Mouse (Mus musculus): ENCODE measurements around the gene Tm6sf1. TPM values are rescaled to one million over a fixed set of nuclear protein-coding genes. Genes with fewer than 3 reads are reported as not detected.

The Tm6sf1 gene
- polyA plus RNA-seq, 1 experiment from 2014 or later: 10.4 TPM

- no peak for ATAC-seq (replicated peaks; ENCODE audit: low FRiP score, low read depth)
- H3K4me3 ChIP-seq (replicated peaks; ENCODE audit: low read depth, low read length): no peak overlapping the region
- no peaks in the 10 kb centered on the region for H3K27me3 ChIP-seq (ENCODE audit: insufficient read depth, low read length)
- DNase-seq (ENCODE audit: low spot score): no peak
- no peaks in the 10 kb centered on the region for H3K4me1 ChIP-seq (replicated peaks; ENCODE audit: insufficient read depth, low read length)
- no peak for TF ChIP-seq CTCF (IDR thresholded peaks at IDR 0.05; ENCODE audit: low read depth)
- no peak overlapping the region for H3K9ac ChIP-seq (ENCODE audit: low read depth, low read length)
- H3K27ac ChIP-seq: no peak overlapping the region
- H3K9me3 ChIP-seq (replicated peaks; ENCODE audit: low read length): no peaks in the 10 kb centered on the region
- no peak overlapping the region for H3K4me2 ChIP-seq (ENCODE audit: low read length)
- WGBS: 35% methylated on average over 4 of the region's 4 CpGs
- H3K36me3 ChIP-seq (ENCODE audit: insufficient read depth, low read length): no peaks in the 10 kb centered on the region
Measured at GRCm38 (mm10) chr7:81847777-81848176, 11.0 kb upstream of the Tm6sf1 start.

- no peak overlapping the region for H3K27ac ChIP-seq
- H3K36me3 ChIP-seq (ENCODE audit: insufficient read depth, low read length): no peaks in the 10 kb centered on the region
- H3K4me2 ChIP-seq (ENCODE audit: low read length): no peak overlapping the region
- ATAC-seq (replicated peaks; ENCODE audit: low FRiP score, low read depth) (no peak), DNase-seq (ENCODE audit: low spot score) (no peak)
- no peaks in the 10 kb centered on the region for H3K4me1 ChIP-seq (replicated peaks; ENCODE audit: insufficient read depth, low read length)
- no peaks in the 10 kb centered on the region for H3K27me3 ChIP-seq (ENCODE audit: insufficient read depth, low read length)
- TF ChIP-seq CTCF (IDR thresholded peaks at IDR 0.05; ENCODE audit: low read depth): no peak
- 88% methylated on average over 5 of the region's 5 CpGs for WGBS
- H3K4me3 ChIP-seq (replicated peaks; ENCODE audit: low read depth, low read length): no peak overlapping the region
- H3K9ac ChIP-seq (ENCODE audit: low read depth, low read length): no peak overlapping the region
- H3K9me3 ChIP-seq (replicated peaks; ENCODE audit: low read length): no peaks in the 10 kb centered on the region
Measured at GRCm38 (mm10) chr7:81849214-81849613, 9.6 kb upstream of the Tm6sf1 start.

GRCm38 (mm10) chr7:81849633-81850032, 9.2 kb upstream of the Tm6sf1 start:
- Histone ChIP-seq H3K9me3 (replicated peaks; ENCODE audit: low read length) (no peaks in the 10 kb centered on the region), H3K27me3 (ENCODE audit: insufficient read depth, low read length) (no peaks in the 10 kb centered on the region), H3K4me2 (ENCODE audit: low read length) (no peak overlapping the region), H3K36me3 (ENCODE audit: insufficient read depth, low read length) (no peaks in the 10 kb centered on the region), H3K27ac (no peak overlapping the region), H3K9ac (ENCODE audit: low read depth, low read length) (no peak overlapping the region), H3K4me3 (replicated peaks; ENCODE audit: low read depth, low read length) (no peak overlapping the region), H3K4me1 (replicated peaks; ENCODE audit: insufficient read depth, low read length) (no peaks in the 10 kb centered on the region)
- ATAC-seq (replicated peaks; ENCODE audit: low FRiP score, low read depth) (no peak), DNase-seq (ENCODE audit: low spot score) (no peak)
- 92% methylated on average over 7 of the region's 7 CpGs for WGBS
- 0 out of 2 replicates have a peak, but pooled peaks have one; percentile 3 for TF ChIP-seq CTCF (IDR thresholded peaks at IDR 0.05; ENCODE audit: low read depth)

DNA sequence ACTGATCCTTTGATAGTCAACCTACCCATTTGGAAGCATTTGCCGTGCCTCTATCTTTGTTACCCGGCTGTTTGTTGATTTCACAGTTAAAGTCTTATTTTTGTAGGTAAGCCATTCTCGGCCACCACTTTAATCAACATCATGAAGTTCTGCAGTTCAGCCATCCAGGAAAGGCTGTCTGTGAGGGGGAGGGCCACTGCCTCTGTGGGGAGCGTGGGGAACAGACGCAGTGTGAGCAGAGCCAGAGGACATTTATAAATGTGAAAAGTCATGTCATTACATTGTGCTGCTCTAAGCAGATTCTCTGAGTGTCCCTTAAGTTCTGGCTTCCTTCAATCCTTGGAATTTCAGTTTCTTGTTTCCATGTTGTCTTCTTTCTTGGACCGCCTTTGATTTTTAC, 8.6 kb upstream of the Tm6sf1 start:
- ATAC-seq (replicated peaks; ENCODE audit: low FRiP score, low read depth): no peak
- DNase-seq (ENCODE audit: low spot score): no peak
- Histone ChIP-seq H3K27ac (no peak overlapping the region), H3K36me3 (ENCODE audit: insufficient read depth, low read length) (no peaks in the 10 kb centered on the region), H3K4me1 (replicated peaks; ENCODE audit: insufficient read depth, low read length) (no peaks in the 10 kb centered on the region), H3K9me3 (replicated peaks; ENCODE audit: low read length) (no peaks in the 10 kb centered on the region), H3K27me3 (ENCODE audit: insufficient read depth, low read length) (no peaks in the 10 kb centered on the region), H3K9ac (ENCODE audit: low read depth, low read length) (no peak overlapping the region), H3K4me3 (replicated peaks; ENCODE audit: low read depth, low read length) (no peak overlapping the region), H3K4me2 (ENCODE audit: low read length) (no peak overlapping the region)
- 59% methylated on average over 6 of the region's 6 CpGs for WGBS
- no peak for TF ChIP-seq CTCF (IDR thresholded peaks at IDR 0.05; ENCODE audit: low read depth)

DNA sequence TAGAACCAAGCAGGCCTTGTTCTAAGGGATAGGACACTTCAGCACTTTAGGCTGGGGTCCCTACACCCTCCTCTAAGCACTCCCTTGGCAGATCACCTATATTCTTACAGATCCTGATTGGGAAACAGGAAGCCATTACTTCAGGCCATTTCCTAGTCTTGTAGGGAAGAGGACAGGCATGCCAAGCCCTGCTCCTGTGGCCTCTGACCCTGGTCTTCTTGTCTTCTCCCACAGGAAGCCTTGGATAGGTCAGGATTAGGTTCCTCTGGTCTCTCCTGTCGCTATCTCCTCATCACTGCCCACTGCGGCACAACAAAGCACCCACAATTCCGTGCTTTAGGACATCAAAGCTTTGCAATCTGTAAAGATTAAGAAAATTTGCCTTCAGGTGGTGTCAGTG, 7.1 kb upstream of the Tm6sf1 start:
- Histone ChIP-seq H3K27me3 (ENCODE audit: insufficient read depth, low read length) (no peaks in the 10 kb centered on the region), H3K4me3 (replicated peaks; ENCODE audit: low read depth, low read length) (no peak overlapping the region), H3K27ac (peak overlapping the region; percentile 66), H3K9ac (ENCODE audit: low read depth, low read length) (no peak overlapping the region), H3K4me2 (ENCODE audit: low read length) (no peak overlapping the region), H3K36me3 (ENCODE audit: insufficient read depth, low read length) (no peaks in the 10 kb centered on the region), H3K9me3 (replicated peaks; ENCODE audit: low read length) (no peaks in the 10 kb centered on the region), H3K4me1 (replicated peaks; ENCODE audit: insufficient read depth, low read length) (no peaks in the 10 kb centered on the region)
- peak; percentile 39 for DNase-seq (ENCODE audit: low spot score)
- no peak; the same call in 1 of the 2 replicates for ATAC-seq (replicated peaks; ENCODE audit: low FRiP score, low read depth)
- TF ChIP-seq CTCF (IDR thresholded peaks at IDR 0.05; ENCODE audit: low read depth): no peak
- 67% methylated on average over 3 of the region's 3 CpGs for WGBS

GRCm38 (mm10) chr7:81854568-81855307, 4.1 kb upstream of the Tm6sf1 start:
- Histone ChIP-seq H3K27ac (no peak overlapping the region), H3K9ac (ENCODE audit: low read depth, low read length) (no peak overlapping the region), H3K4me3 (replicated peaks; ENCODE audit: low read depth, low read length) (no peak overlapping the region), H3K4me2 (ENCODE audit: low read length) (no peak overlapping the region), H3K9me3 (replicated peaks; ENCODE audit: low read length) (no peaks in the 10 kb centered on the region), H3K4me1 (replicated peaks; ENCODE audit: insufficient read depth, low read length) (peaks cover 6% of the 10 kb centered on the region; the same call in 1 of the 2 replicates), H3K36me3 (ENCODE audit: insufficient read depth, low read length) (no peaks in the 10 kb centered on the region), H3K27me3 (ENCODE audit: insufficient read depth, low read length) (no peaks in the 10 kb centered on the region)
- 61% methylated on average over 8 of the region's 8 CpGs for WGBS
- ATAC-seq (replicated peaks; ENCODE audit: low FRiP score, low read depth): no peak
- no peak for TF ChIP-seq CTCF (IDR thresholded peaks at IDR 0.05; ENCODE audit: low read depth)
- DNase-seq (ENCODE audit: low spot score): no peak
